Mouse (Mus musculus): ENCODE results near the gene Mc1r. TPM values are rescaled to one million over a fixed set of nuclear protein-coding genes. Genes with fewer than 3 reads are reported as not detected.
"Not testable (repeated sequence)": the region's sequence is repeated elsewhere in the genome, so short reads cannot be mapped to it uniquely, and the experiment has no call there.

Gene Mc1r
- polyA plus RNA-seq, 1 experiment from 2014 or later = not detected

- no peak overlapping the region for H3K9ac ChIP-seq
- 88% methylated on average over 27 of the region's 27 CpGs for WGBS (ENCODE audit: insufficient replicate concordance)
- no peaks in the 10 kb centered on the region for H3K27me3 ChIP-seq (replicated peaks)
- ATAC-seq = no peak
- peaks cover 52% of the 10 kb centered on the region for H3K9me3 ChIP-seq (replicated peaks)
- H3K4me1 ChIP-seq = peaks cover 6% of the 10 kb centered on the region; the same call in 1 of the 2 replicates
- no peak overlapping the region for H3K27ac ChIP-seq
- no peak overlapping the region for H3K4me2 ChIP-seq
- no peak overlapping the region for H3K4me3 ChIP-seq
- H3K36me3 ChIP-seq = peaks cover 6% of the 10 kb centered on the region; the same call in 1 of the 2 replicates
Measured at GRCm38 (mm10) chr8:123426511-123427509, 19.9 kb downstream of the Mc1r start.

- 90% methylated on average over 24 of the region's 24 CpGs for WGBS (ENCODE audit: insufficient replicate concordance)
- Histone ChIP-seq H3K27ac (no peak overlapping the region), H3K27me3 (replicated peaks) (no peaks in the 10 kb centered on the region), H3K36me3 (peaks cover 6% of the 10 kb centered on the region; the same call in 1 of the 2 replicates), H3K4me3 (no peak overlapping the region), H3K4me2 (no peak overlapping the region), H3K9me3 (replicated peaks) (peaks cover 62% of the 10 kb centered on the region), H3K4me1 (no peaks in the 10 kb centered on the region), H3K9ac (no peak overlapping the region)
- ATAC-seq = no peak
Measured at GRCm38 (mm10) chr8:123427639-123428275, 20.9 kb downstream of the Mc1r start.

- H3K27ac ChIP-seq = no peak overlapping the region
- 93% methylated on average over 29 of the region's 29 CpGs for WGBS (ENCODE audit: insufficient replicate concordance)
- peaks cover 68% of the 10 kb centered on the region for H3K9me3 ChIP-seq (replicated peaks)
- H3K4me1 ChIP-seq = no peaks in the 10 kb centered on the region
- H3K27me3 ChIP-seq (replicated peaks) = no peaks in the 10 kb centered on the region
- H3K9ac ChIP-seq = no peak overlapping the region
- no peak overlapping the region for H3K4me2 ChIP-seq
- H3K36me3 ChIP-seq = peaks cover 6% of the 10 kb centered on the region; the same call in 1 of the 2 replicates
- ATAC-seq = no peak
- no peak overlapping the region for H3K4me3 ChIP-seq
Measured at GRCm38 (mm10) chr8:123428343-123428893, 21.5 kb downstream of the Mc1r start.

- H3K9me3 ChIP-seq (replicated peaks) = peaks cover 71% of the 10 kb centered on the region
- H3K9ac ChIP-seq = no peak overlapping the region
- no peak overlapping the region for H3K27ac ChIP-seq
- H3K4me3 ChIP-seq = no peak overlapping the region
- ATAC-seq = no peak
- no peaks in the 10 kb centered on the region for H3K27me3 ChIP-seq (replicated peaks)
- H3K4me2 ChIP-seq = no peak overlapping the region
- H3K4me1 ChIP-seq = no peaks in the 10 kb centered on the region
- 83% methylated on average over 23 of the region's 23 CpGs for whole genome bisulfite sequencing (ENCODE audit: insufficient replicate concordance)
- peaks cover 6% of the 10 kb centered on the region; the same call in 1 of the 2 replicates for H3K36me3 ChIP-seq
Measured at GRCm38 (mm10) chr8:123428939-123429721, 22.2 kb downstream of the Mc1r start.

- not testable (repeated sequence) for H3K27me3 ChIP-seq (replicated peaks); H3K4me1 ChIP-seq; H3K4me3 ChIP-seq; ATAC-seq; H3K36me3 ChIP-seq; H3K27ac ChIP-seq; H3K9ac ChIP-seq; H3K4me2 ChIP-seq
- 87% methylated on average over 15 of the region's 15 CpGs for WGBS (ENCODE audit: insufficient replicate concordance)
- peaks cover 71% of the 10 kb centered on the region for H3K9me3 ChIP-seq (replicated peaks)
Measured at GRCm38 (mm10) chr8:123429722-123430013, 22.8 kb downstream of the Mc1r start.

GRCm38 (mm10) chr8:123430936-123431335, 24.0 kb downstream of the Mc1r start:
- not testable (repeated sequence) for H3K36me3 ChIP-seq; H3K27ac ChIP-seq; H3K27me3 ChIP-seq (replicated peaks); H3K9ac ChIP-seq; ATAC-seq; H3K4me1 ChIP-seq; H3K4me3 ChIP-seq; H3K4me2 ChIP-seq
- WGBS (ENCODE audit: insufficient replicate concordance) = 83% methylated on average over 8 of the region's 8 CpGs
- H3K9me3 ChIP-seq (replicated peaks) = peaks cover 71% of the 10 kb centered on the region

- no peak overlapping the region for H3K4me2 ChIP-seq
- peaks cover 65% of the 10 kb centered on the region for H3K9me3 ChIP-seq (replicated peaks)
- no peak for ATAC-seq
- H3K27me3 ChIP-seq (replicated peaks) = no peaks in the 10 kb centered on the region
- WGBS (ENCODE audit: insufficient replicate concordance) = 86% methylated on average over 25 of the region's 25 CpGs
- H3K36me3 ChIP-seq = peaks cover 6% of the 10 kb centered on the region; the same call in 1 of the 2 replicates
- no peaks in the 10 kb centered on the region for H3K4me1 ChIP-seq
- no peak overlapping the region for H3K4me3 ChIP-seq
- no peak overlapping the region for H3K27ac ChIP-seq
- no peak overlapping the region for H3K9ac ChIP-seq
Measured at GRCm38 (mm10) chr8:123431616-123432365, 24.9 kb downstream of the Mc1r start.

GRCm38 (mm10) chr8:123432381-123432780, 25.5 kb downstream of the Mc1r start:
- 84% methylated on average over 16 of the region's 16 CpGs for WGBS (ENCODE audit: insufficient replicate concordance)
- ATAC-seq = no peak
- H3K4me3 ChIP-seq = no peak overlapping the region

GRCm38 (mm10) chr8:123433241-123433974, 26.5 kb downstream of the Mc1r start:
- not testable (repeated sequence) for H3K4me1 ChIP-seq; H3K27ac ChIP-seq; ATAC-seq; H3K4me2 ChIP-seq; H3K9ac ChIP-seq; H3K27me3 ChIP-seq (replicated peaks); H3K36me3 ChIP-seq; H3K4me3 ChIP-seq
- H3K9me3 ChIP-seq (replicated peaks) = peaks cover 49% of the 10 kb centered on the region
- WGBS (ENCODE audit: insufficient replicate concordance) = 92% methylated on average over 47 of the region's 47 CpGs

More at GRCm38 (mm10) chr8:123432381-123432780, 25.5 kb downstream of the Mc1r start:
- H3K4me1 ChIP-seq = no peaks in the 10 kb centered on the region
- H3K27ac ChIP-seq = no peak overlapping the region
- no peak overlapping the region for H3K9ac ChIP-seq
- H3K36me3 ChIP-seq = peaks cover 6% of the 10 kb centered on the region; the same call in 1 of the 2 replicates
- H3K27me3 ChIP-seq (replicated peaks) = no peaks in the 10 kb centered on the region
- H3K4me2 ChIP-seq = no peak overlapping the region
- H3K9me3 ChIP-seq (replicated peaks) = peaks cover 59% of the 10 kb centered on the region

GRCm38 (mm10) chr8:123441788-123442187, 34.9 kb downstream of the Mc1r start:
- Histone ChIP-seq H3K4me3 (no peak overlapping the region), H3K9ac (no peak overlapping the region), H3K36me3 (no peaks in the 10 kb centered on the region), H3K27ac (no peak overlapping the region), H3K9me3 (replicated peaks) (no peaks in the 10 kb centered on the region), H3K4me2 (no peak overlapping the region), H3K4me1 (peaks cover 15% of the 10 kb centered on the region), H3K27me3 (replicated peaks) (no peaks in the 10 kb centered on the region)
- ATAC-seq = no peak
- 42% methylated on average over 2 of the region's 2 CpGs for WGBS (ENCODE audit: insufficient replicate concordance)
